12 mouse cellular contexts compared by ENCODE assay signal in the genomic region with DNA sequence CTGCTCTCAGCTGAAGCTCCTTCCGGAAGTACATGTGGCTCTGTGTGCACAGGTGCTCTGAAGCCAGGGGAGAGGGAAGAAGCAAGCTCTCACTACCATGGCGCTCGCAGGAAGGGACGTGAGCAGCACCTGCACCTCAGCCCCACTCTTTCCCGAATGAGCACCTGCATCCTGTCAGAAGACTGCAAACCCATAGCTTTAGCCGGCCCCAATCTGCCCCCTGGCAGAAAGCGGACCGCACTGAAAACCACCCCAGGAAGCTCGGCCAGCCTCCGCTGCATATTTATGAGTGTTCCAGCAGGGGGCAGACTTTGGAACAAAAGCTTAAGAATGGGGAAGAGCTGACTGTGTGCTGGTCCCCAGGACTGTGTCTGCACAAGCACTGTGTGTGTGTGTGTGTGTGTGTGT. TPM values are rescaled to one million over a fixed set of nuclear protein-coding genes. Genes with fewer than 3 reads are reported as not detected.
DNase-seq lines count a peak whose midpoint lies in the region; ATAC-seq and TF ChIP-seq lines count a peak whose summit lies in the region.
"Had no signal": no experiment of that assay in that cellular context is flagged by ENCODE, and none has a peak within 500 bp of the region (broad histone marks: within the 10 kb centered on the region; RNA-seq: fewer than 3 reads in every experiment).

No protein-coding gene starts in this region.

- 67% methylated on average over 10 of the region's 10 CpGs for WGBS in lung, adult 2 months

- H3K4me1 ChIP-seq in lung, adult 2 months (ENCODE audit: control insufficient read depth, insufficient read depth, low read length), result no peaks in the 10 kb centered on the region
- H3K4me1 ChIP-seq: heart, embryonic 13.5 days had no signal

- no peak for ATAC-seq in cerebellum, adult (ENCODE audit: insufficient number of reproducible peaks, low FRiP score, low TSS enrichment)
- no peak for ATAC-seq in frontal cortex, adult (ENCODE audit: low TSS enrichment)

- TF ChIP-seq POLR2A in lung, adult 2 months (IDR thresholded peaks at IDR 0.05; ENCODE audit: borderline replicate concordance, extremely low read depth, low read depth, low read length), result no peak
- no peak for TF ChIP-seq POLR2A in brain, embryonic 14.5 days (IDR thresholded peaks at IDR 0.05; ENCODE audit: borderline replicate concordance, extremely low read depth, insufficient read depth, insufficient read length, poor library complexity, severe bottlenecking)

- no peak overlapping the region for H3K4me3 ChIP-seq in lung, adult 2 months (replicated peaks; ENCODE audit: extremely low read depth, low read depth, low read length)
- H3K4me3 ChIP-seq: heart, embryonic 13.5 days; neural tube, embryonic 12.5 days had no signal

- TF ChIP-seq CTCF in lung, adult 2 months (IDR thresholded peaks at IDR 0.05; ENCODE audit: insufficient read depth, low read length), result 0 out of 2 replicates have a peak, but pooled peaks have one; percentile 17
- TF ChIP-seq CTCF in brain, embryonic 14.5 days (IDR thresholded peaks at IDR 0.05; ENCODE audit: borderline replicate concordance, extremely low read depth, insufficient read depth, insufficient read length), result peak; percentile 51; the same call in 1 of the 2 replicates

- DNase-seq in cerebellum, postnatal 14 days, result peak; percentile 15 to 23
- DNase-seq in lung, adult 2 months, result no peak
- no peak for DNase-seq in lung, adult 18-20 months
- DNase-seq in brain, embryonic 14.5 days (ENCODE audit: low read depth), result peak; percentile 18
- DNase-seq in thymus, adult 18-20 months, result peak; percentile 75 to 88
- DNase-seq in cerebellum, adult 8-10 months, result no peak
- DNase-seq: cerebellum, postnatal 36 days had no signal

RNA-seq across cellular contexts. Expression of a gene that starts 17.2 kb away (rescaled TPM):
- polyA plus RNA-seq in lung, adult 2 months (2012; rRNA removed), result not detected in 2 replicates
- not detected in 2 replicates for polyA plus RNA-seq in brain, embryonic 14.5 days (2012; rRNA removed)
- polyA plus RNA-seq: G1E; heart, embryonic 13.5 days; neural tube, embryonic 12.5 days had no signal

Comparison
In these comparisons a context has a peak if more than half of its experiments do, and no peak if none do; other contexts are left out.
1. DNase-seq: peak in cerebellum, postnatal 14 days (2 of 2), brain, embryonic 14.5 days (single experiment) and thymus, adult 18-20 months (2 of 2); none in lung, adult 2 months (single experiment), lung, adult 18-20 months (0 of 2) and cerebellum, adult 8-10 months (single experiment).